Mouse (Mus musculus) thymus, postnatal 10 days (tissue): ENCODE measurements around the gene Nap1l1.
A peak's percentile ranks its signal among the peaks of the same experiment; 100 is the strongest.
"Not testable (repeated sequence)": the region's sequence is repeated elsewhere in the genome, so short reads cannot be mapped to it uniquely, and the experiment has no call there.

ENCODE experiments used
- DNase-seq, 2 experiments: peaks; one replicate each; pipeline ENCODE4 v3.0.0; 2021; ENCODE audit warnings: low spot score in 2 of 2

Gene Nap1l1

DNA sequence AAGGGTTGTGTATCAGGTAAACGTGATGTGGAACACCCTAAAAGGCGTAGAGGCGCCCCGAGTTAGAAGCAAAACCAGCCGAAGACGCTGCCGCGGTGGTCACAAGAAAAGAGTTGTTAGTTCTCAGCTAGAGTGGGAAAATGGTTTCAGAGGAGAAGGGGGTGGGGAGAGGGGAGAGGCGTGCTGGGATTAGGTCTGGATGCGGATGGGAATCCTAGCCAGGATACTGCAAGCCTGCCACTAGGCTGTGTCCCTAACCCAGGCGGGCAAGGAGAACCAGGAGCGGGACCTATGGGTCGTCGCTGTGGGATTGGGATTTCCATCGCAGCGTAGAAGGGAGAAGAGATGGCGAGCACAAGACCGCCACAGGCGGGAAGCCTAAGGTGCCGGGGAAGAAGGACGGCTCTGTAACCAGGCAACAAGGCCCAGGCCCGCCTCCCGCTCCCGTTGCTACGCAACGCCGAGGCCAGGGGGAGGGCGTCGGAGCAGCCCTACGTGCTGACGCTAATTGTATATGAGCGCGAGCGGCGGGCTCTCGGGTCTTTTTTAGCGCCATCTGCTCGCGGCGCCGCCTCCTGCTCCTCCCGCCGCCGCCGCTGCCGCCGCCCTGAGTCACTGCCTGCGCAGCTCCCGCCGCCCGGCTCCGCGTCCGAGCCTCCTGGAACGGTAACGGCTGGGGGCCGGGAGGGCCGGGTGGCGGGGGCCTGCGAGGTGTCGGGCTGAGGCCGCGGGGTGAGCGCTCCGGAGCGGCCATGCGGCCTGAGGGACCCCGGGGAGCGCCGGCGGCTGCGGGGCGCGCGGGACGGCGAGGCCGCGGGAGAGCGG lies at the start of gene Nap1l1:
Gene Nap1l1 (plus strand): TSS at position 538 of the 825 bp plus-strand sequence.
- DNase-seq, result peak; percentile 96 to 98

DNA sequence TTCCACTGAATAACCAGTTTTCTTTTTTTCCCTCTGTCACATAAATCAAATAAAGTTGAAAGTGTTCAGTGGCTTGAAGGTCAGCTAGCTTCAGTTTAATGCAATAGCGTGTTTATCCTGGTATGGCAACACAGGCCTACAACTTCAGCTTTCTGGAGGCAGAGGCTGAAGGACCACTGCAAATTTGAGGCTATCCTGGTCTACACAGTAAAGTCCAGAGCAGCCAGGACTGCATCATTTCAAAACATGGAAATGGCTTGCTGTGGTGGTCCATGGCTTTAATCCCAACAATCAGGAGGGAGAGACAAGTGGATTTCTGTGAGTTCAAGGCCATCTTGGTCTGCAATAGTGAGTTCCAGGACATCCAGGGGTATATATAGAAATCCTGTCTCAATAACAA lies 46.5 kb upstream of the Nap1l1 start:
- no peak for DNase-seq

DNA sequence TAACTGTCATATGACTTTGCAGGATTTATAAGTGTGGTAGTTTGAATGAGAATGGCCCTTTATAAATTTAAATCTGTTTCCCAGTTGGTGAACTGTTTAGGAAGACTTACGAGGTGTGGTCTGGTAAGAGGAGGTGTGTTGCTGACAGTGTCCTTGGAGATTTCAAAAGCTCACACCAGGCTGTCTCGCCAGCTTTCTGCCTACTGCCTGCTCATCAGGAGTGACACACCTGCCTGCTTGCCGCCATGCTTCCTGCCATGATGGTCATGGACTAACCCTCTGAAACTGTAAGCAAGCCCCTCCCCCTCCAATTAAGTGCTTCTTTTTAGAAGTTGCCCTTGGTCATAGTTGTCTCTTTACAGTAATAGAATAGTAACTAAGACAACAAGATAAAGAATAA lies 39.5 kb upstream of the Nap1l1 start:
- no peak for DNase-seq

DNA sequence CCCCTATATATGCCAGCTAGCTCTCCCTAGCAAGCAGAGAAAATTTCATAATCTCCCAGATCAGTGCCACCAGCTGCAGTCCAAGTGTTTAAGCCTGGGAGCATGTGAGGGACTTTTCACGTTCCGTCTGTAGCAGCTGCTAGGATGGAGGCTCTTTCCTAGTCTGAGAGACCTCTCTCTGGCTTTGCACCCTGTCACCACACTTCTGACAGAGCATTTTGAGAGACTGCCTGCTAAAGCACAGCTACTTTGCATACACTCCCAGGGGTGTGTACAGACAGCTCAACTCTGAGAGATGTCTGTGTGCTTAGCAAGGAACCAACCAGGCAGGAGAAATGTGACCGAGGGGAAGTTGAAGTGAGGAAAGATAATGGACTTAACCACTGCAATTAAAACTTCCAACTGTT lies 32.0 kb upstream of the Nap1l1 start:
- no peak for DNase-seq

DNA sequence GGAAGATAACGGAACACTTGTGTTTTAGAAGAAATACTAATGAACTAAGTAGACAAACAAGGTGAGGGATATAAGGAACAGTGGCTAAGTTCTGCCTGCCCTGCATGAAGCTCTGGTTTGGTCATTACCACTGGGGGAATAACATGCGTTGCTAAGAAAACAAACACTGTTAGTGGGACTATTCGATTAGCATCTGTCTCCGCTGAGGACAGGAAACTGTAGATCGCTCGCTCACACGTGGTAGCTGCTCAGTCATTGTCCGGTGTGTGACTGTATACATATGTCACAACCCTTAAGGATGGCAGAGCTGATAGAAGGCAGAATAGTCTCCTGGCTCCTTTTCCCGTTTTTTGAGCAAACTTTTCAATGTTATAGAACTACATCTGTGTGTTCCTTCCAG lies 28.8 kb upstream of the Nap1l1 start:
- DNase-seq, result no peak

DNA sequence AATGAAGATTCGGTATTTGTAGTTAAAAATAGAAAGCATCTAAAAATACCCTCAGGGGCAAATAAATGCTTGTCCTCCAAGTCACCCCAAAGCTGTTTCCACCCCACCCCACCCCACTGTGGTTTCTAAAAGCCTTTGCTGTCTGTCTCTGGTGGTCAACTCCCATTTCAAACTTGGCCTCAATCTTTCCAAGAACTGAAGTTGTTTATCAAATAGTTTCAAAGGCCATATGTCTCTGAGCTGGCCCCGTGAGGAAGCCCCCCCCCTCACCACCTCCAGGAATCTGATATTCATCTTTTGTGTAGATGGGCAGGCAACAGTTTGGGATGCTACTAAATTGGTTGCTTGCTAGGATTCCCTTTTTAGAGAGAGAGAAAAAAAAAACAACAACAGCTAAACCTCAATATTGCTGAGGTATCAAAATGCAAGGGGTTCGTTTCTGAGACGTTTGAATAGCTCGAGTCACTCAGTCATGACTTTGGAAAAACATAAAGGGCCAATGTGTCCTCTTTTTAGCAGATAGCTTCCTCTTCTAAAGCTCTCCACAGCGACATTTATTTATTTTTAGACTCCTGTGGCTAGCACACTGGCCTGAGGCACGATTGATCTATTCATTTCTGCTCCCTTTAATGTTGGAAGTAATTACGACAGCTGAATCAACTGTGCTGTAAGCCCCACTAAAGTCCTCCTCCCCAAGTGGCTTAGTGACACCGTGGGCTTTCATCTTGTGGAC lies 26.9 kb upstream of the Nap1l1 start:
- DNase-seq, result no peak

DNA sequence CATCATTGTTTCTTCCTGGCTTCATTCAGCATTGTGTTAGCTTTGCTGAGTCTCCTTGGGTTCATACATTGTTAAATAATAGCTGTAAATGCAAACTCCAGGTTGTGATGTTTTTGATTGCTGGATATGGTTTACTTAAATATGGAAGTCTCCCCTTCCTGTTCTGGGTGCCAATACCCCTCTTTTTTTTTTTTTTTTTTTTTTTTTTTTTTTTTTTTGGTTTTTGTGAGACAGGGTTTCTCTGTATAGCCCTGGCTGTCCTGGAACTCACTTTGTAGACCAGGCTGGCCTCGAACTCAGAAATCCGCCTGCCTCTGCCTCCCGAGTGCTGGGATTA lies 26.4 kb upstream of the Nap1l1 start:
- DNase-seq, result not testable (repeated sequence)

DNA sequence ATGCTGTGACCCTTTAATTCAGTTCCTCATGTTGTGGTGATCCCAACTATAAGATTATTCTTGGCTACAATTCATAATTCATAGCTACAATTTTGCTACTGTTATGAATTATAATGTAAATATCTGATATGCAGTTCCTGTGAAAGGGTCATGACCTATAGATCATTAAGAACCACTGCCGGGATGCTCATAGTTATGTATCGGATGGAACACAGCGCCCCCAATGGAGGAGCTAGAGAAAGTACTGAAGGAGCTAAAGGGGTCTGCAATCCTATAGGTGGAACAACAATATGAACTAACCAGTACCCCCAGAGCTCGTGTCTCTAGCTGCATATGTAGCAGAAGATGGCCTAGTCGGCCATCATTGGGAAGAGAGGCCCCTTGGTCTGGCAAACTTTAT lies 23.4 kb upstream of the Nap1l1 start:
- peak in 1 of 2 experiments; percentile 13 for DNase-seq

DNA sequence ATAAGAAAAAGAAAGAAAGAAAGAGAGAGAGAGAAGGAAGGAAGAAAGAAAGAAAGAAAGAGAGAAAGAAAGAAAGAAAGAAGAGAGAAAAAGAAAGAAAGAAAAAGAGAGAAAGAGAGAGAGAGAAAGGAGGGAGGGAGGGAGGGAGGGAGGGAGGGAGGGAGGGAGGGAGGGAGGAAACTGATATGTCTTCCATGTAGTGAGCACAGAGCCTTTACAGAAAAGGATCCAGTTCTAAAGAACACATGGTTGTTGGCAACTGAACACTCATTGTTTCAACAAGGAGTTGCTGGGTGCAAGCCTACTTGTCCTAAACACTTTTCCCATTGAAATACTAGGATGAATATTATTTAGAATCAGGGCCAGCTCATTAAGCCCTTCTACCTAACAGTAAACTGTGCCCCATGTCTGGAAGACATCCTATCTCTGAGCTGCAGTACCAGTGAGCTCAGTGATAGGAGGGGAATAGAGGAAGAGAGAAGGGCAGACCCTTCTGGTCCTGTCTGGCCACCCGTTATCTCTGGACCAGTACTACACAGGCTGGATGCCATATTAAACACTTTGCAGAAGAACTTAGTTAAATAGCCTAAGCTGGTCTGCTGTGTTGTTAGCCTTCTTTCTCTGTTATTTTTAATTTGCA lies 21.2 kb upstream of the Nap1l1 start:
- no peak for DNase-seq

DNA sequence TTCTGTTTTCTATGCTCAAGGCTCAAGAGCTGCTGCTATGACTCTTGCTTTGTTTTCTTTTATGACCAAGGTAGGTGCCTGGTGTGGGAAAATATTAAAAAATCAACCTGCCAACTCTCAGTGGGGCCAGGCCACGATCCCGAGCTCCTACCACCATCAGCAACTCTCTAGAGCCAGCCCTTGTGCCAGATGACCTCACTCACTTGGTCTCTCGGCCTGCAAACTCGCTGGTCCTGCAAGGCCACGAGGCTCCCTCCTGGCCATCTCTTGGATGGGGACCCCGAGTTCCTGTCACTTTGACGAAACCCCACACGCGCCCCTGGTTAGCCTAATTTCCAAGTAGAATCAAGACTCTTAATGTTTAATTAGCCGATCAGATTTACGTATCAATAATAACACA lies 20.6 kb upstream of the Nap1l1 start:
- no peak for DNase-seq

DNA sequence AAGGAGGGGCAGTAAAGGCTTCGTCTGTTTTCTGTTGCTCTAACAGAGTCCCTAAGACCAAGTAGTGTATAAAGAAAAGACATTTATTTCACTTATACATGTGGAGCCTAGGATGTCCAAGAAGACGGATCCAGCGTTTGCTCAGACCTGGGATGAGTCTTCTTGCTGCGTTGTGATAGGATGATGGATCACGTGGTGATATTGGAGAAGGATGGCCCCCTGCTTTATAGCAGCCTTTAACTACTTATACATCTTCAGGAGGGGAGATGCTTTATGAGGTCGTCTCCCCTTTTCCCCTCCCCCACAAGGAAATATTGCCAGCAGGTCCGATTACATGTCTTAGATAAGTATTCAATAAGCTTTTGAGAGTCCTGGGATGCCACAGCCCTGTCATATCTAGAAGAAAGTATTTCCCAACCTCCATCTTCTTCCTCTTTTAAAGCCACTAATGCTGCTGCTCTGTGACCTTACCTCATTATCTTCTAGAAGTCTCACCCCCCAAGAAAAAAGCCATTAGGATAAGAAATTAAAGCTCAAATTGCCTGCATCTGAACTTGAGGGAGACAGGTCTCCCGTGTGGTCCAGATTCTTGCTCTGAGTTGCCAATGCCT lies 18.2 kb upstream of the Nap1l1 start:
- DNase-seq, result no peak

DNA sequence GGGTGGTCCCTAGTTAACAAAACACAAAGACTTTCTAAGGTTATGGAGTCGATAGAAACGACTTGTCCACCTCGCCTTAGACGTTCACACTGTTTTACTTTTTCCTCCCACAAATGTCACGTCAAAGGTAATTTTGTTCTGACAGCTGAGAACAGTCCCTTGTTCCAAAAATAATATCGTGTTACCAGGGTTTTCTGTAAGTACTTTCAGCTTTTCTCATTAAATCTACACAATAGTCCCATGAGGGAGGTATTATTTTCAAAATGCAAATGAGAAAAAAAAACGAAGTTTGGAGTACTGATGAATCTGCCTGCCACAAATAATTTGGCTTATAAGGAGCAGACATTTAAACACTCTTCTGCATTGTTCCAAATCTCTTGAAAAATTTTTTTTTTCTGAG lies 14.9 kb upstream of the Nap1l1 start:
- no peak for DNase-seq

DNA sequence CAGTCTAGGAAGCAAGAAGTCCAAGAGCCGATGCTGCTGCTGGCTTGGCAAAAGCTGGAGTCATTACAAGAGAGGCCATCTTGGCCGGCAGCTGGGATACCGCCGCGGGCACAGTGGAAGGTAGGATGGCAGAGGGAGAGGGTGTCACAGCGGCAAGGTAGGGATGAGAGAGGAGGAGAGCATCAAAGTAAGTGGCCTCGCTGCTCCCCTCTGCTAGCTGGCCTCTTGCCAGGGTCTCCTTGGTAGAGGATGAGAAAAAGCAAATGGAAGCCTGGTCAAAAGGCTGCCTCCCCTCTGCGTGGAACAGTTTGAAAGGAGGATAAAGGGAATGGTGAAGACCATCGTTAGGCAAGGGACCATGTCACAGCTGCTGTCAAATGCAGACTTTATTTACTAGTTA lies 14.0 kb upstream of the Nap1l1 start:
- no peak for DNase-seq

DNA sequence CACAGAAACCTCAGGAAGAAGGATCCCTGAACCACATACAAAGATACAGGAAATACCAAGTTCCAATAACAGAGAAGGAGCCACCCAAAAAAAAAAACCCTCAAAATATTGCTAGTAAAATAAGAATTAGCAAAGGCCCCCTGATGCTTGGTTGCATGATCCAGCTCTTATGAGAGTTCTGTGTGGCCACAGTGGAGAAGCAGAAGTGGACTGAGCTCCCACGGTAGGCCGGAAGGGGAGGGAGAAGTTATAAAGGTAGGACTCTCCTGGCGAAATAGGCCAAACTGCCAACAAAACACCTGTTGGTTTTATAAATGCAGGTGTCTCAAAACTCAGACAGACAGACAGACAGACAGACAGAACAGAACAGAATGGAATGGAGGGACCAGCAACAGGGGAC lies 13.1 kb upstream of the Nap1l1 start:
- no peak for DNase-seq

DNA sequence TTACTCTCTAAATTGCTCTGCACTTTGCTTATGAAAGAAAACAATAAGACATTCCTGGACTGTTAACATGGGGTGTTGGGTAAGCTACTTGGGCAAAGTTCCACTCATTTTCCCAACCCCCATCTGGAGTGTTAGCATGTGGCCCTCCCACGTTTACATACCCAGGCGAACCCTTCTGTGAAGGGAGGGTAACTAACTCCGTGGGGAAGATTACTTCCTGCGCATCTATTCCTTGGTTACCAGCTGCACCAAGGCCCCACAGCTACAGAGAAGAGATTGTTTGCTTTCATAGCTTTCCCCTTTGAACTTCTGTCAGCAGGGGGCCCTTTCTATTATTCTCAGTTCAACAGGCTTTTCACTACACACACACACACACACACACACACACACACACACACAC lies 12.6 kb upstream of the Nap1l1 start:
- peak in 1 of 2 experiments; percentile 8 for DNase-seq

DNA sequence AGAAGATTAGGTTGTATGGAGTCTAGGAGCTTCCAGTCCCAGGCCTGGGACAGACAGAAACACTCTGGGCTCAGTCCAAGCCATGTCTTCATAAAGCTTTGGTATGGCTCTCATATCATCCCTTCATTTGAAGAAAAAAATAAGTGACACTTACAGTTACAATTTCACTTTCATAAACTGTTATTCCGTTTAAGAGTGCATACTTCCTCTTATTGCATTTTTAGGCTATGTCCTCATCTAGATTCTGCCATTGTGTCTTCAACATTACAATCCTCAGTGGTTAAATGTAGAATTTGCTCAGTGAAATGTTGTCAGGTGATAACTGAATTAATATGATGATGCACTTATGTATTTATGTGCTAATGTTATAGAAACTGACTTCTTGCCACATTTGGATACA lies 8.2 kb upstream of the Nap1l1 start:
- DNase-seq, result no peak

DNA sequence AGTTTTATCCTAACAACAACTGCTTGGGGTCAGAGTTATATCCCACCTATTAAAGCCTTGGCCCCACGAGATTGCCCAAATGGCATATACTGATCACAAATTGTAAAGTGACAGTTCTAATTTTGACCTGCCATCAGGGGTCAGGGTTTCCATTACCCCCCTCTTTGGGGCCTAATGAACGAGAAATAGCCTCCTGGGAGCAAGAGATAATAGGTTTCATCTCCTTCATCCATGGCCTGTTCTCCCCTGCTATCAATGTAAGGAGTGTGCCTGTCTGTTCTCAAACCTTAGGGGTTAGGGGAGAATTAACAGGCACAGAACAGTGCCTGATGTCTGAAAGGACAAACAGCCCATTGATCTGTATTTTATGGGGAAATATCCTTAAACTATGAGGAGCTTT lies 7.6 kb upstream of the Nap1l1 start:
- DNase-seq, result no peak

DNA sequence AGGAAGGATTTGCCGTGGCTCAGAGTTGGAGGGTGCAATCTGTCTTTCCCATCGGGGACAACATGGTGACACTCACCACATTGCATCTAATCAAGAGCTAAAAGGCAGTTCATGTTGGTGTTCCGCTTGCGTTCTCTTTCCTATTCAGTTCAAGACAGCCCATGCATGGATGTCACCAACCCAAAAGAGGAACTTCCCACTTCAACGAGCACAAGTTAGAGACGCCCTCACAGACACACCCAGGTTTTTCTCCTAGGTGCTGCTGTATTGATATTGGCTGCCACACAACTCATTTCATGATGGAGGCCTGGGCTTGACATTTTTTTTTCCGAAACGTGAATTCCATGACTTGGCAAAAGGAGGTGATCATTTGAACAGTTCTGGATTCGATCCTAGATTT lies 1.9 kb upstream of the Nap1l1 start:
- DNase-seq, result no peak

DNA sequence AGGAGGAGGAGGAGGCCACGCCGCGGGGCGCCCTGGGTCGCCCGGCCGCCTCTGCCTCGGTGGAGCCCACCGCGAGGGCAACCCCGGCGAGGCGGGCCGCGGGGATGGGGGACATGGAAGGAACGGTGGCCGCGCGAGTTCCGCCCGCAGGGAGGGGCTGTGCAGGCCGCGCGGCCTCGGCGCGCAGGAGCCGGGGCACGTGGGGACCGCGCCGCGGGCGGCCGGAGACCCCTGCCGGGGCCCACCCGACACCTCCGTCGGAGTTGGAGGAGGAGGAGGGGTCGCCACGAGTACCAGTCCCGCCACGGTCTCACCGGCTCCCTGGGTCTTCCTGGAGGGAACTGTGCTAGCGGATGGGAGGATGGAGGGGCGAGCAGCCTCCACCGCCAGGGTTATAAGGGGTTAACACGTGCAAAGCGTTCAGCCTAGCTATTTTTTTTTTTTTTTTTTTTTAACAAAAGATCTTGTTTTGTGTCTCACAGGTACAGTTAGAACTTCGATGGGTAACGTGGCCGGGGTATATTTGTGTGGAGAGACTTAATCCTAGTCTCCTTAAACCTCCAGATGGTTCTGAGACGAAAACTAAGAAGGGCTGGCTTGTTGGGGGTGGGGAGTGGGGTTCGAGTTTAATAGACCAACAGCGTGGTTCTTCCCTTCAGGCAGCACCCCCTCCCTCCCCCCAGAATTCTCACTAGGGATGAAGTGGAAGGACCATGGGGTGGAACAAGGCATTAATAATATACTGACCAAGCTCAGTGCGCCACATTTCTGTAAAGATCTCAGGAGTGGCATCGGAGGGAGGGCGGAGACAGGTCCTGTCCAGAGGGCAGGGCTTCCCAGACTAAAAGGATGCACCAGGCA lies 718 bp downstream of the Nap1l1 start:
- peak; percentile 49 to 54 for DNase-seq

DNA sequence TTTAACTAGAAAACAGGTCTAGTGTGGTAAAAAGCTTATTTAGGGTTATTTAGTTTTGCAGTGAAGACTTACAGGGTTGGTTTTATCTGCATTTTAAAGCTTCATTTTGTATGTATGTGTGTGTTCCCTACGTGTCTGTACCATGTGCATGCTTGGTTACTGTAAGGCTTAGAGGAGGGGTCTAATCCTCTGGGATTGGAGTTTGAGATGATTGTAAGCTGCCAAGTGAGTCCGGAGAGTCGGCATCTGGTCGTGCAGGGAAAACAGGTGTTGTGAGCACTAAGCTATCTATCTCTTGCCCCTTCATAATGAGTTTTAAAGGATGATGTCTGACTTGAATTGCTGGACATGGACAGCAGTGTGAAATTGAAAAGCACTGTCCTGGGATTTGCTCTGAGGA lies 3.3 kb downstream of the Nap1l1 start:
- no peak for DNase-seq

DNA sequence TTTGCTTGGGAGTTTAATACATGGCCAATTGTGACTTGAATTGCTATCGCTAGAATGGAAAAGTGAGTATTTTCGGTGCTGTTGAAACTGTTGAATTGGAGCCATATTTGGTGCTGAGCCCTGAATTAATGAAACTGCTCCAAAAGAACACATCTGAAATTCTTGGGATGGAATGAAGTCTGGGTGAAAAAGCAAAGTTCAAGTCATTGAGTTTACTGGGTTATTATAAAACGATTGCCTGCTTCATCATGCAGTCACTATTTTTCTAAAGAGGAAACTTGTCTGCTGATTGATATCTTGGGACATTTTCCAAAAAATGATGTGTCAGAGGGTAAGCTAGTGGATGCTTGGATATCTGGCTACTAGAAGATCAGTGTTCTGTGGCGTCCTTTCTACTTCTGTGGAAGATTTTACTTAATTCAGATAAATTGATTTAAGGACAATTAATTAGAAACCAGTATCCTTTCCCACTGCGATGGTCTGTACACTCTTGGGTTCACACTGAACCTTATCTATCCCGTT lies 4.0 kb downstream of the Nap1l1 start:
- DNase-seq, result no peak
